ENCODE assay signal across 22 mouse cellular contexts in genomic region chr17:18236931-18237330, GRCm38 (mm10). TPM values are rescaled to one million over a fixed set of nuclear protein-coding genes. Genes with fewer than 3 reads are reported as not detected.
"Had no signal": no experiment of that assay in that cellular context is flagged by ENCODE, and none has a peak within 500 bp of the region (broad histone marks: within the 10 kb centered on the region; RNA-seq: fewer than 3 reads in every experiment).

No protein-coding gene starts in this region.

- H3K27ac ChIP-seq: kidney, postnatal 0 days; left cerebral cortex, adult 2 months; liver, embryonic 13.5 days; midbrain, embryonic 13.5 days; neural tube, embryonic 13.5 days had no signal

- H3K36me3 ChIP-seq: liver, embryonic 13.5 days; midbrain, embryonic 13.5 days; neural tube, embryonic 13.5 days had no signal

- H3K4me1 ChIP-seq: liver, embryonic 13.5 days; midbrain, embryonic 13.5 days; neural tube, embryonic 13.5 days had no signal

- H3K4me3 ChIP-seq: left cerebral cortex, adult 2 months; liver, embryonic 13.5 days; midbrain, embryonic 13.5 days; myocyte; neural tube, embryonic 13.5 days had no signal

- H3K9ac ChIP-seq: liver, embryonic 13.5 days; midbrain, embryonic 13.5 days; neural tube, embryonic 13.5 days had no signal

- H3K9me3 ChIP-seq: liver, embryonic 13.5 days had no signal

- DNase-seq: kidney, adult 2 months; kidney, postnatal 25 days; layer of hippocampus, postnatal 36 days; liver, embryonic 13.5 days; lung, adult 2 months; lung, postnatal 14 days; lung, postnatal 4 days; thymus, postnatal 25 days had no signal

RNA-seq across cellular contexts. Expression of gene Vmn2r94, which starts 40.6 kb away (rescaled TPM):
- total RNA-seq: layer of hippocampus, adult 8-10 months; layer of hippocampus, postnatal 10 days; layer of hippocampus, postnatal 36 days; left cerebral cortex, adult 2 months; left cerebral cortex, postnatal 10 days; left cerebral cortex, postnatal 36 days; liver, adult 2 months; megakaryocyte progenitor cell, adult 5-6 weeks; megakaryocyte-erythroid progenitor cell, adult 5-6 weeks; monocyte, adult 5-6 weeks; neutrophil, adult 5-6 weeks had no signal
